Mouse (Mus musculus): ENCODE measurements at regions not wholly inside any gene's neighbourhood (a gene's known extent, or its start where the extent isn't known, plus 50 kb on each side); places are given as distances from the start of the nearest gene placed in this dataset.

GRCm38 (mm10) chrX:121533360-121533759, 863.8 kb downstream of the Nap1l3 start:
- WGBS, result 79% methylated on average over 2 of the region's 2 CpGs
- no peaks in the 10 kb centered on the region for H3K36me3 ChIP-seq (ENCODE audit: control insufficient read depth, insufficient read depth, low read length)
- no peaks in the 10 kb centered on the region for H3K27me3 ChIP-seq (ENCODE audit: control insufficient read depth, insufficient read depth, low read length)
- no peak overlapping the region for H3K9ac ChIP-seq (ENCODE audit: low read length)
- H3K4me2 ChIP-seq (ENCODE audit: low read length), result no peak overlapping the region
- ATAC-seq (ENCODE audit: insufficient number of reproducible peaks, insufficient read depth, low FRiP score, low read depth), result no peak
- no peaks in the 10 kb centered on the region for H3K9me3 ChIP-seq (ENCODE audit: control insufficient read depth, low read length)
- H3K4me3 ChIP-seq (ENCODE audit: control insufficient read depth in 1 of 2, insufficient read depth in 1 of 2, low read depth in 1 of 2, low read length in 2 of 2), result no peak overlapping the region
- H3K4me1 ChIP-seq (ENCODE audit: control insufficient read depth in 2 of 2, insufficient read depth in 2 of 2, low read length in 2 of 2), result no peaks in the 10 kb centered on the region
- no peak overlapping the region for H3K27ac ChIP-seq (replicated peaks in 1 of 2; ENCODE audit: control insufficient read depth in 1 of 2, insufficient read depth in 1 of 2, low read depth in 2 of 2, low read length in 2 of 2)

GRCm38 (mm10) chrX:121519830-121520229, 877.4 kb downstream of the Nap1l3 start:
- Histone ChIP-seq H3K4me2 (ENCODE audit: low read length) (no peak overlapping the region), H3K9ac (ENCODE audit: low read length) (no peak overlapping the region), H3K4me1 (ENCODE audit: control insufficient read depth in 2 of 2, insufficient read depth in 2 of 2, low read length in 2 of 2) (no peaks in the 10 kb centered on the region), H3K27me3 (ENCODE audit: control insufficient read depth, insufficient read depth, low read length) (no peaks in the 10 kb centered on the region), H3K4me3 (ENCODE audit: control insufficient read depth in 1 of 2, insufficient read depth in 1 of 2, low read depth in 1 of 2, low read length in 2 of 2) (no peak overlapping the region), H3K9me3 (ENCODE audit: control insufficient read depth, low read length) (no peaks in the 10 kb centered on the region), H3K27ac (replicated peaks in 1 of 2; ENCODE audit: control insufficient read depth in 1 of 2, insufficient read depth in 1 of 2, low read depth in 2 of 2, low read length in 2 of 2) (no peak overlapping the region), H3K36me3 (ENCODE audit: control insufficient read depth, insufficient read depth, low read length) (no peaks in the 10 kb centered on the region)
- ATAC-seq (ENCODE audit: insufficient number of reproducible peaks, insufficient read depth, low FRiP score, low read depth), result no peak

DNA sequence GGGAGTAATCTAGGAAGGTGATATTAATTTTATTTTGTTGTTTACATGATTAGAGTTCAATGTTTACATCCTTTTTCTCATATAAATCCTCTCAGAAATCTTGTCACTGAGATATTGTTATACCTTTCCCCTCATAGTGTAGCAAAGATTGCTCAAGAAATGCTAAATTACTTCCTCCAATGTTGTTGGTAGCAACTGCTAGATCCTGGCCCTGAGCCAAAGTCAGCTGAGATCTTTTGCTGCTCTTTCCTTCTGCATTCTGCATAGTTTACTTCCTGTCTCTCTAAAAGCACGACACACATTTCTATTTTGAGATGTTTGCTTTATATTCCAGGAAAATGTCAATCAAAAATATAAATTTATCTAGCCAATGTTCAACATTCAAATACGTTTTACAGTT, 899.5 kb downstream of the Nap1l3 start:
- ATAC-seq (ENCODE audit: insufficient number of reproducible peaks, insufficient read depth, low FRiP score, low read depth), result no peak
- Histone ChIP-seq H3K36me3 (ENCODE audit: control insufficient read depth, insufficient read depth, low read length) (no peaks in the 10 kb centered on the region), H3K27me3 (ENCODE audit: control insufficient read depth, insufficient read depth, low read length) (no peaks in the 10 kb centered on the region), H3K4me2 (ENCODE audit: low read length) (no peak overlapping the region), H3K4me3 (ENCODE audit: control insufficient read depth in 1 of 2, insufficient read depth in 1 of 2, low read depth in 1 of 2, low read length in 2 of 2) (no peak overlapping the region), H3K4me1 (ENCODE audit: control insufficient read depth in 2 of 2, insufficient read depth in 2 of 2, low read length in 2 of 2) (no peaks in the 10 kb centered on the region), H3K9me3 (ENCODE audit: control insufficient read depth, low read length) (no peaks in the 10 kb centered on the region), H3K27ac (replicated peaks in 1 of 2; ENCODE audit: control insufficient read depth in 1 of 2, insufficient read depth in 1 of 2, low read depth in 2 of 2, low read length in 2 of 2) (no peak overlapping the region), H3K9ac (ENCODE audit: low read length) (no peak overlapping the region)
- WGBS, result 17% methylated on average over 2 of the region's 2 CpGs

- no peaks in the 10 kb centered on the region for H3K9me3 ChIP-seq (ENCODE audit: control insufficient read depth, low read length)
- ATAC-seq (ENCODE audit: insufficient number of reproducible peaks, insufficient read depth, low FRiP score, low read depth), result no peak
Measured at GRCm38 (mm10) chrX:121497219-121497618, 900.0 kb downstream of the Nap1l3 start.

DNA sequence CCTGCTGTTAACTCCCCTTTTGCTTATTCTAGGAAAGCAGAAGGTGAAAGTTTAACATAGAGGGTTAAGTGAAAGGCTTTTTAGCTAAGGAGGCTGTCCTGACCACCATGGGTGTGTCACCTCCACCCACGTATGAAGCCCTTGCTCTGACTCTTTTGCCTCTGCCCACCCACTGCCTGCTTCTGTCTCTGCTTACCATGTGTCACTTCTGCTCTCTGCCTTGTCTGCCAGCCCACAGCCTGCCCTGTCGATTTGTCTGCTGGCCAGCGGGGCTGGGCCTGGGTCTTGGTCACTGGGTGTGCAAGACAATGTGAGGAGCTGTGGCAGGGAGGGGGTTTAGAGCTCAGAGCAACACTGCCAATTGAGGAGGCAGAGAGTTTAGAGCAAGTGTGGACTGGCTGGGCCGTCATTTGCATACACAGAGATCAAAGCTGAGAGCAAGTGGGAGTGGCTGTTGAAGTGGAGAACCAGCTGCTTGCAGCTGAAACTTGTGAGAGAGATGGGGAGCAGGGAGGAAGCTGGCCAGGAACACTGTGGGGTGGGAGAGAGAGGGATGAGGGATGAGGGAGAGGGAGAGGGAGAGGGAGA, 917.7 kb downstream of the Nap1l3 start:
- peak overlapping the region; percentile 38; the same call in 1 of the 2 replicates for H3K4me2 ChIP-seq (ENCODE audit: low read length)
- WGBS, result 20% methylated on average over 4 of the region's 4 CpGs
- no peak overlapping the region for H3K27ac ChIP-seq (replicated peaks in 1 of 2; ENCODE audit: control insufficient read depth in 1 of 2, insufficient read depth in 1 of 2, low read depth in 2 of 2, low read length in 2 of 2)

More at GRCm38 (mm10) chrX:121497219-121497618, 900.0 kb downstream of the Nap1l3 start:
- Histone ChIP-seq H3K27ac (replicated peaks in 1 of 2; ENCODE audit: control insufficient read depth in 1 of 2, insufficient read depth in 1 of 2, low read depth in 2 of 2, low read length in 2 of 2) (no peak overlapping the region), H3K4me3 (ENCODE audit: control insufficient read depth in 1 of 2, insufficient read depth in 1 of 2, low read depth in 1 of 2, low read length in 2 of 2) (no peak overlapping the region), H3K36me3 (ENCODE audit: control insufficient read depth, insufficient read depth, low read length) (no peaks in the 10 kb centered on the region), H3K4me2 (ENCODE audit: low read length) (no peak overlapping the region), H3K4me1 (ENCODE audit: control insufficient read depth in 2 of 2, insufficient read depth in 2 of 2, low read length in 2 of 2) (no peaks in the 10 kb centered on the region), H3K9ac (ENCODE audit: low read length) (no peak overlapping the region), H3K27me3 (ENCODE audit: control insufficient read depth, insufficient read depth, low read length) (no peaks in the 10 kb centered on the region)

GRCm38 (mm10) chrX:121429078-121429477, 968.1 kb downstream of the Nap1l3 start:
- Histone ChIP-seq H3K27me3 (ENCODE audit: control insufficient read depth, insufficient read depth, low read length) (no peaks in the 10 kb centered on the region), H3K9ac (ENCODE audit: low read length) (no peak overlapping the region), H3K4me1 (ENCODE audit: control insufficient read depth in 2 of 2, insufficient read depth in 2 of 2, low read length in 2 of 2) (no peaks in the 10 kb centered on the region), H3K27ac (replicated peaks in 1 of 2; ENCODE audit: control insufficient read depth in 1 of 2, insufficient read depth in 1 of 2, low read depth in 2 of 2, low read length in 2 of 2) (no peak overlapping the region), H3K4me3 (ENCODE audit: control insufficient read depth in 1 of 2, insufficient read depth in 1 of 2, low read depth in 1 of 2, low read length in 2 of 2) (no peak overlapping the region), H3K4me2 (ENCODE audit: low read length) (no peak overlapping the region), H3K9me3 (ENCODE audit: control insufficient read depth, low read length) (no peaks in the 10 kb centered on the region), H3K36me3 (ENCODE audit: control insufficient read depth, insufficient read depth, low read length) (no peaks in the 10 kb centered on the region)
- WGBS, result 71% methylated on average over 6 of the region's 6 CpGs
- ATAC-seq (ENCODE audit: insufficient number of reproducible peaks, insufficient read depth, low FRiP score, low read depth), result no peak

More for the DNA sequence above, 917.7 kb downstream of the Nap1l3 start:
- H3K4me3 ChIP-seq (ENCODE audit: control insufficient read depth in 1 of 2, insufficient read depth in 1 of 2, low read depth in 1 of 2, low read length in 2 of 2), result peak overlapping the region in 1 of 2 experiments; percentile 21; a peak in 1 of 4 replicates
- H3K9ac ChIP-seq (ENCODE audit: low read length), result no peak overlapping the region
- H3K9me3 ChIP-seq (ENCODE audit: control insufficient read depth, low read length), result no peaks in the 10 kb centered on the region
- no peaks in the 10 kb centered on the region for H3K4me1 ChIP-seq (ENCODE audit: control insufficient read depth in 2 of 2, insufficient read depth in 2 of 2, low read length in 2 of 2)
- ATAC-seq (ENCODE audit: insufficient number of reproducible peaks, insufficient read depth, low FRiP score, low read depth), result no peak
- H3K36me3 ChIP-seq (ENCODE audit: control insufficient read depth, insufficient read depth, low read length), result no peaks in the 10 kb centered on the region
- H3K27me3 ChIP-seq (ENCODE audit: control insufficient read depth, insufficient read depth, low read length), result no peaks in the 10 kb centered on the region
